Mouse (Mus musculus): ENCODE data around the gene Anks1.

Gene Anks1

DNA sequence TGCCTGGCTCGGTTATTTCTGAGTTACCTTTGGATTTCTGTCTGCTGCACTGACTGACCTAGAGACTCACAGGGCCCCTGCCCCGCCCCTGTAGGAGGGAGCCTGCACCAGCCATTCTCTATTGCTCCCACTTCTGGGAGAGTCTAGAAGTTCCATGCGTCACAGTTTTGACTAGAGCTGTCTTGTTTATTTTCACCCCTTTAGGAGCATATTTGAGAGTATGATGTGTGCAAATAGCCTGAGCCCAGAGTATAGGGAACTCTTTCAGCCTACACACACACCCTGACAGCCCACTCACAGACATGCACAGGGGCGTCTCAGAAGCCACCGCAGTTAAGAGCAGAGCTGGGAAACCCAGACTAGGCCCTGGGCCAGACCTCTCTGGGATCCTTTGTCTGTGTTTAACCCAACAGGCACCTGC, 116.4 kb downstream of the Anks1 start:
- no peak for DNase-seq

GRCm38 (mm10) chr17:28026111-28026872, 117.2 kb downstream of the Anks1 start:
- DNase-seq = peak; percentile 97

DNA sequence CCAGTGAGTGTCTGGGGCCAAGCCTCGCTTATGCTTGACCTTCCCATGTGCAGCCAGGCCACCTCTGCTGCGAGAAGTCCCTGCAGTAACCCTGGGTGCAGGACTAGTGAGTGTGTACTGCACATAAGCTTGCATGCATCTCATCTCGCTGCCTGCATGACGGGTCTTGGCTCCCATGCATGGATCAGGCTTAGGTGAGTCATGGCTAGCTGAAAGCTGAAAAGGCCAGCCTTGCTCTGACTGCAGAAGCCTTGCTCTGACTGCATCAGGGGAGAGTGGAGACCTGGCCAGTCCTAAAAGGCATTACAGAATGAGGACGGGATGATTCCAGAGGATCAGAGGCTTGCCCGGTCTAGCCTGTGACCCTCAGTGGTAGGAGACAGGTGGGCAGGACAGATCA, 118.1 kb downstream of the Anks1 start:
- peak; percentile 89 for DNase-seq

DNA sequence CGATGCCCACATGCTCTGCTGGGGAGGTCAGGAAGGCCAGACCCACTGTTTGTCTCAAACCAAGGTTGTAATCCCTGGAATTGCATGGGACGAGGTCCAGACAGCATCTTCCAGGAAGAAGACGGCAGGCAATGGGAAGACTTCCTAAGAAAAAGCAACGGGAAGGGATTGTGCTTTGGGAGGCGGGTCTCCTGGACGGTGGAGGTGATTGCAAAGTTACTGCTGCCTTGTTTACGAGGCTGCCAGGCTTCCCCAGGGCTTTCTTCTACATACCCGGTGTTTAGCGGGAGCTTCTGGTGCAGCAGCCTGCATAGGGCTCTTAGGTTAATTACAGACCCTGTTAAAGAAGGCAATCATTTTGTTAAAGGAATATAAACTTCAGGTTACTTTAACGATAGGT, 119.1 kb downstream of the Anks1 start:
- DNase-seq = no peak

DNA sequence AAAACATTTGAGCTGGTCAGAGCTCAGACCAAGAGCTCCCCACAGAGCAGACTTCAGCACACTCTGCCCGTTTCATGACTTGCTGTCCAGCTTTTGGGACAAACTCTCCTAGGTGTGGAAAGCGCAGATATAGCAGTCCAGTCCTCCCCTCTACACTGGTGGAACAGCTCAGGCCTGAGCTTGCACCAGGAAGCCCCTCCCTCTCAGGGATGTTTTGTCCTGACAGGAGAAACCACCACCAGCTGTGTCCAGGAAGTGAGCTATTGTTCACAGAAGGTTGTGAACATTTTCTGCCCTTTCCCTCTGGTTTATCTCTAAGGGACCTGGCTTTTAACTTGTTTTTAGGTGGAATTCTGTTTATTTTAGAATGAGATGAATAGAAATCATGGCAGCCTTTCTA, 120.2 kb downstream of the Anks1 start:
- DNase-seq = peak; percentile 98

DNA sequence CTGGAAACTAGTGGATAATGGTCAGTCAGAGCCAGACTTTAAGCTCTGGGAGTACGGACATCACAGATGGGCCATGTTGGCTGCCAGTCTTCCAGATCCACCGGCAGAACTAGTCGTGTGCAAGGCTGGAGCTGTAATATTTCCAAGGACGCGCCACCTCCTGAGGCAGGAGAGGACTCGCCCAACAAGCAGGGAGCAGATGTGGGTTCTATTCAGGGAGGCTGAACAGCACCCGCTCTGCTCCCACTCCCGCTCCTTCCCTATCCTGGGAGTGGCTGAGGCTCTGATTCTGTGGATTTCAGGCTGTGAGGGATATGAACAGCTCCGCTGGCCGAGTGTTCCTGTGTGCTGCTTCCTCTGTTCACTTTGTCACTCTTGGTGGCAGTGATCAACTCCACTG, 121.3 kb downstream of the Anks1 start:
- peak; percentile 97 for DNase-seq

GRCm38 (mm10) chr17:28031281-28031941, 122.3 kb downstream of the Anks1 start:
- peak; percentile 90 for DNase-seq

GRCm38 (mm10) chr17:28032219-28032618, 123.1 kb downstream of the Anks1 start:
- peak; percentile 90 for DNase-seq

- DNase-seq = no peak
These were observed 124.0 kb downstream of the Anks1 start for GRCm38 (mm10) chr17:28033046-28033580.

DNA sequence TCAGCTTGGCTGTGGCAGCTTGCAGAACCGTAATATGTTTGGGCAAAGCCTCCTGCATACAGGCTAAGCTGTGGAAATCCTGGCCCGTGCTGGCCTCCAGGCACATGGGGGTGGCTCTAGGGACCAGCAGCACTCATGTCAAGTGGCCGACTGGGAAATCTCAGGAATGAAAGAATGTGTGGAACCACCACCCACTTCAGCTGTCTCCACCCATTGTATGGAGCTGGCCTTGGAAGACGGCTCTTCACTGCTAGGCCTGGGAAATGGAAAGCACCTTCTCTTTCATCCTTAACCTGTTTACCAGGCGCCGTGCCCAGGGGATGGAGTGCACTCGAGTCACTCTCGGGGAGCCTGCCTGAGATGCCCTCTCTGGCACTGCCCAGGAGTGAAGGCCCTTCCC, 125.9 kb downstream of the Anks1 start:
- DNase-seq = peak; percentile 97

DNA sequence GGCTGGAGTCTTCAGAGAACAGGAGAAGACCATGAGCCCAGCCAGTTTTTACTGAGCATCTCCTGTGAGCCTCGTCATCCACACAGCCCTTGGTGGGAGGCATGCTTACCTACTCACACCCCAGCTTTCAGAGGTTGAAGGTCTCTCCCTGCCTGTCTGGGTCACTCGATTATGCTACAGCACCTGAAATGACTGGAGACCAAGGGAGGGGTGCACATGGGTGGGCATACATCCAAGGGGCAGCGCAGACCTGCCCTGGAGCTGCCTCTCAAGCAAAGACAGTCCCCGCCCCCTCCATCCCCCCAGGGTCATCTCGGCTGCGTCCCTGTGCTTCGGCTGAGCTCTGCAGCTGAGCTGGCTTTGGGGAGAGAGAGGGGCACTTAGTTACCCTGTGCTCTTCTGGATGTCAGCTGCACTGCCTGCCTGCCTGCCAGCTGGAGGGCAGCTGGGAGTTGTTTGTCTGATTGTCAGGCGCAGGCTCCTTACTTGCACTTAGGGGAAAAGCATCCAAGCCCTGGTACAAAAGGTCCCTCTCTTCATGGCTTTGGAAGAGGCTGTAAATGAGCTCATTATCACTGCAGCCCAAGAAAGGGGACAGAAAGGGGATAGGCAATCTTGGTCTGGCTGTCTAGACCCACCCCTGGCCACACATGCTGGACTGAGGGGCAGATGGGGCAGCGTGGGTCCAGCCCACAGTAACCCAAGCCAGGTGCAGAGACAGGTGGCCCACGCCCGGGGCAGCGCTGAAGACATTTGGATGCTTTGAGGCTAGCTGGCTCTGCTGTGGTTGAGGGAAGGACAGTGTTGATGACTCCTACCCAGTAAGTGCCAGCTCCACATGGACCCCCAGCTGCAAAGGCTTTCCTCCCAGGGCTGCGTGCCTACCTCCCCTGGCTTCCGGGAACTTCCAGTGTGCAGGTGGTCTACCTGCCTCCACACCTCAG, 128.0 kb downstream of the Anks1 start:
- DNase-seq = peak; percentile 97

- no peak for DNase-seq
These were observed 131.5 kb downstream of the Anks1 start for GRCm38 (mm10) chr17:28040620-28041019.

- no peak for DNase-seq
These were observed 132.2 kb downstream of the Anks1 start for GRCm38 (mm10) chr17:28041298-28041697.

- peak; percentile 97 for DNase-seq
These were observed 133.2 kb downstream of the Anks1 start for GRCm38 (mm10) chr17:28042299-28042771.

- DNase-seq = no peak
These were observed 137.9 kb downstream of the Anks1 start for GRCm38 (mm10) chr17:28047017-28047416.

- no peak for DNase-seq
These were observed 138.4 kb downstream of the Anks1 start for GRCm38 (mm10) chr17:28047520-28047919.

DNA sequence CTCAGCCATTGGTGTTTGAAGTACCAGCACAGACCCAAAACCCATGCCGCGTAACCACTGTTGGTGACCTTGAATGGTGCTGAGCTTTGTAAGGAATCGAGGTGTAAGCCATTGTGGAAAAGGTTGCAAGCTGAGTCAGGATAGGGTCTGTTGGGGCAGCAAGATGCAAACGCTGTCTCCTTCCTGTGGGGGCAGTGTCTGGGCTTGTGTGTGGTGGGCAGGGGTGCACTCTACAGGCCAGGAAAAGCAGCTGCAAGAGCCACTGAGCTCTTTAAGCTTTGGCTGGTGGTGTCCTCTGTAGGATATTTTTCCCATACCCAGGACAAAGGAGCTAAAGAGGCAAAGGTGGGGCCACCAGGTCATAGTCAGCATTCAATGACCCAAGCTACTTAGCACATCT, 139.3 kb downstream of the Anks1 start:
- DNase-seq = no peak

DNA sequence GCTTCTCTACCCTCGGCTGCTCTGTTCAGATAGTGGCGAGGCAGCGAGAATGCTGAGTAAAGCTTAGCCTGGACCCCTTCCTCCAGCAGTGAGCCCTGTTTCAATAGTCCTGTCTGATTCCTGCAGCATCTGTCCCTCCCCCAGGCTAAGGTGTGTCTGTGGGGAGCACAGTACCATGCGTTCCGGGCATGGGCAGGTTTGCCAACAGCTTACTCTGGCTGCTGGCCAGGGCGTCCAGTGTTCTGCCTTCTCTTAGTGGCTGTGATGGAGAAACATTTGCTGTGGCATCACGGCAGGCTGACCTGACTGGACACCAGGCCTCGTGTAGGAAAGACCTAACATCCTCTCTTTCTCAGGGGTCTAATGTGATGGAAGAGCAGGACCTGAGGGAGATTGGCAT, 141.1 kb downstream of the Anks1 start:
- DNase-seq = no peak

GRCm38 (mm10) chr17:28052293-28052863, 143.3 kb downstream of the Anks1 start:
- DNase-seq = no peak

DNA sequence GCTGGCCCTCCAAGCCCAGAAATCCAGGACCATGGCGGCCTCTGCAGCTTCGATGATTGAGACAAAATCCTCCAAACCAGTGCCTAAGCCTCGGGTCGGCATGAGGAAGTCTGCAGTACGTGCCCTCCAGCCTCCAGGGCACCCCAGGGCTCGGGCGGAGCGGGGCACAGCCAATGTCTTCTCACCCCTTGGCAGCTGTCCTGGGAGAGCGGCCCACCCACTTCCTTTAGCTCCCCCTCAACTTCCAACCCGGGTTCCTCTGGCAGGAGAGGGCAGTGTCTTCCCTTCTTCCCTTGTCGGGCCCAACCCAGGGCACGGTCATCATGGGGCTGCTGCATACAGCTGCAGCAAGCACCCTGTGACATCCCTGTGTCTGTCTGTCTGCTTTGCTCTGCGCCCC, 149.2 kb downstream of the Anks1 start:
- no peak for DNase-seq

DNA sequence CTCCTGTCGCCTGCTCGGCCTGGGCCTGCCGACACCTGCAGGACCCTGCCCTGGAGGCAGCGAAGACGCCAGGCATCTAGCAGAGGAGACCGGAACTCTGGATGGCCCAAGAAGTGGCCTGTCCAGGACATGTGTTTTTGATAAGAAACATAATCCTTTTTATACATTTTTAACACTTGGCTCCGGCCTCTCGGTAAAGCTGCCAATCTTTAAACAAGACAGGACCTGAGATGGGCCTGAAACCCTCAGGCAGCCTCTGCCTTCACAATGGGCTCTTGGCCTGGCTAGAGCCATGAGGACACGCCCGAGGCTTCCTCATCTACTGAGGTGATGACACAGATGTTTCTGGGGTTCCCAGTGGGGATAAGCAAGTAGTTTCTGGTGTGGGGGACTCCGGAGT, 151.6 kb downstream of the Anks1 start:
- no peak for DNase-seq

GRCm38 (mm10) chr17:28061472-28061871, 152.4 kb downstream of the Anks1 start:
- DNase-seq = no peak

DNA sequence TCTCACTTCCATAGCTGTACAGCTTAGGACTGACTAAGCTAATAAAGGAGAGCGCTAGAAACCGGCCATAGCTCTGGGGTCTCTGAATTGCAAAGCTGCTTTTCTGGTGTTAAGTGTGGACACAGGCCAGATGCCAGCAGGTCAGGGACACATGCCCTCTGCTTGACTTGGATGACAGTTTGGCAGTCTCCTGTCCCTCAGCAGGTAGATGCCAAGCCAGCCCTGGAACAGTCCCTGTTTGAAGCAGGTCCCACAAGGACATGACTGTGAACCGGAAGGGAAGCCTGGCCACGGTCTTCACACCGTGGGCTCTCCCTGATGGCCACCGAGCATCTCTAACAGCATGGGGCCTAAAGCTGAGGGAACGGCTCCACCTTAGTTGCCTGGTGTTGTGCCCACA, 153.6 kb downstream of the Anks1 start:
- DNase-seq = no peak
